Mouse (Mus musculus) right cerebral cortex, postnatal 14 days (tissue): ENCODE results near the gene Ydjc.

Source experiments
- DNase-seq: peaks from one replicate; pipeline ENCODE4 v3.0.0; 2022

The Ydjc gene

DNA sequence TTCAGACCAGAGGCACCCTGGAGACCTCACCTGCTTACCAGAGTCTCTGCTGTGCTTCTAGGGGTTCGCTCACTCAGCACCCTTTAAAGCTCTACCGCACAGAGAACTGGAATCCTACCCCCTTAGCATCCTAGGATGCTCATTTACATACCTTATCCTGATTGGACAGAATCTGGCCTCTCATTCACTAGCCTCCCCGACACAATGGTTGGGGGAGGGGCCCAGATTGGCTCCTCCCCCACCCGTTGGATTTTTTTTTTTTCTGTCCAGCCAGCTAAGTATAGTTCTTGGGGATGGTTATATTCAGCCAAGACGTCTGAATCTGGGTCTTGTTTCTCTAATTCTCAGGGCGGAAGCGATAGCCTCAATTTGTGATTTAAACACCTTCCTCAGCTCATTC is at the start of gene Ydjc:
TSS of gene Ydjc (plus strand) at position 283 of the 400 bp plus-strand sequence.
- no peak for DNase-seq

DNA sequence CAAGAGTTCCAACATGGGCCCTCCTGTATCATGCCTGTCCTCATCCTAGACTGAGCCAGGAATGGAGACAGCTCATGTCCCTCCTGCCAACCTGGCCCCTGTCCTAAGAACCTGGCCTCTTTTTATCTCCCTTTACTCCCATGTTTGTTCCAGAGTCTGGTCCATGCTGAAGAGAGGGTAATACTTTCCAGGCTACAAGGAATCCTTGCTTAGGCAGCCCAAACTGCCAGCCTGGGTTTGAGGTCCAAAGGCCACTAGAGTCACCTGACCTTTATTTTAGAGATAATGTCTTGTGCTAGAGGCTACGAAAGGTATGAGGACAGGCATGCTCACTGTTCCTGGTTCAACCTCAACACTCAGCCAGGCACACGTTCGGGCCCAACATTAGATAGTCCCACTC is 47.5 kb upstream of the Ydjc start:
- no peak for DNase-seq

DNA sequence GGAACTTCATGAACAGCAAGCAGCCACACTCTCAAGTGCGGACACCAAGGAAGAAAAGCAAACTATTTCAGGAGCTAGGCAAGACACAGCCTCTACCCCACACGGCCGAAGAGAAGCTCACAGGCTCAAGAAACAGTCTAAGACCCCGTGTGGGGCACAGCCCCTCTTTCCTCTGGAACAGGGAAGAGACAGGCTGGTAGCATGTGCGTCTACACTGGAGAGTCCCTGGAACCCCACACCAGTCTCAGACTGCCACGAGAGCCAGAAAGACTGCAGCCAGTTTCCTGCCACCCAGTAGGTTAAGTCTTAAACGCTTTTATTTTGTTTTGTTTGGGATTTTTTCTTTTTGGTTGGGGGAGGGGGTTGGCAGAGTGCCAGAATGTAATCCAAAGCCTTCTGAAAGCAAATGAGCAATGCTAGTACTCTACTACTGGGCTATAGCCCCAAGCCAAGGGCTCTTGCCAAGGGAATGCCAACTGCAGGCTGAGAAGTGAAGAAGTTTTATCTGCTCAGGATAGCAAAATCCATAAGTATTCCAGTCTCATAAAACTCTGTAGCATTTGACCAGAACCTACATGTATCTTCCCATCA is 41.7 kb upstream of the Ydjc start:
- no peak for DNase-seq

DNA sequence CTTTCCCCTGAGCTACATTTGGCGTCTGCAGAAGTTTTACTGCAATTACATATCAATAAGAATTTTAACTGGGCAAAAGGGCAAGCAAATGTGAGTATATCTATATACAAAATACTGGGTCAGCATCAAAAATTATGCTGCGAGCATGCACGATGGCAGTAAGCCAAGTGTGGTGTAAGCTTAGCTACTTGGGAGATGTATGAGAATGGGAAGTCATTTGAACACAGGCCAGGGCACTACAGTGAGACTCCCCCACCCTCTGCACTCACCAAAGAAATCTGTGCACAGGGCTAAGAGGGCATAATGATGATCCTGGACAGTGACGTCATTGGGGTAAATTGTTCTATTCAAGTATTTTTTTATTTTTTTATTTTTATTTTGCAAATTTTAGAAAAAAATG is 39.8 kb upstream of the Ydjc start:
- no peak for DNase-seq

DNA sequence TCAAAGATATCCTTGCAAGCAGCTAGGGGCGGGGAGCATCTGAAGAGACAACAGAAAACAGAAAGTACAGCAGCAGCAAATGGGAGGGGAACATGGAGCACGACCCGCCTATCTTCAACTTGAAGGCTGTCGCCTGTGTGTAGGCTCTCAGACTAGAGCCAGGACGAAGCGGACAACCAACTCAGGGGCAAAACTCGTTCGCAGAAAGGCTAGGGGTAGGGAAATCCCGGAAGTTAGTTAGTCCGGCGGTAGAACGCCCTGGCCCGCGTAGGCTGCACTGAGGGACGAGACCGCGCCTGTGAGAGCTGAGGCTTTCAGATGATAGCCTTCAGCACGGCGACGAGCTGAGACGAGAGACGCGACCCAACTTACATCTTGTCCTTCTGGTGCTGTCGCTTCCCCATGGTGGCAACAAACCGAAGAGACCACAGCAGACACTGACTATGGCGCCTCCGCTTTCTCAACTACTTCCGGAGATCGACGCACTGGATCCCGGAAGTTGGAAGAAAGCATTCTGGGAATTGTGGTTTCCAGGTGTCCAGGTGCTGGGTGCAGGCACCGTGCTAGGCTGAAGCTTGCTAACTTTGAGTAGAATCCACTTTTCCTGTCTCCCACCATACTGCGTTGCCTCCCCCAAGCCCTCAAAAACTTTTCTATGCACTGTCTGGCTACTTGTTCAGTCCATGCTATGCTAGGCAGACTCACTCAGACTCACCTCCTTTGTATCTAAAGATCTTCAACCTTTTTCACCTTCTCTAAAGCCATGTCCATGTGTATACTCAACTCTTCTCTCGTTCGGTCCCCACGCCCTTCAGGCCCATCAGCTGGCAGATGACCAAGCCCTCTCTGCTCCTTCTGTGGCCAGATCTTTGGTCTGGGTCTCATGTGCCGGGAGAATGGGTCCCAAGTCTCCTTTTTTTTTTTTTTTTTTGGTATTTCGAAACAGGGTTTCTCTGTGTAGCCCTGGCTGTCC is 33.4 kb upstream of the Ydjc start, which contains the start of gene Ppil2:
TSS of gene Ppil2 (minus strand) at position 487 of the 973 bp plus-strand sequence.
- peak; percentile 52 for DNase-seq

DNA sequence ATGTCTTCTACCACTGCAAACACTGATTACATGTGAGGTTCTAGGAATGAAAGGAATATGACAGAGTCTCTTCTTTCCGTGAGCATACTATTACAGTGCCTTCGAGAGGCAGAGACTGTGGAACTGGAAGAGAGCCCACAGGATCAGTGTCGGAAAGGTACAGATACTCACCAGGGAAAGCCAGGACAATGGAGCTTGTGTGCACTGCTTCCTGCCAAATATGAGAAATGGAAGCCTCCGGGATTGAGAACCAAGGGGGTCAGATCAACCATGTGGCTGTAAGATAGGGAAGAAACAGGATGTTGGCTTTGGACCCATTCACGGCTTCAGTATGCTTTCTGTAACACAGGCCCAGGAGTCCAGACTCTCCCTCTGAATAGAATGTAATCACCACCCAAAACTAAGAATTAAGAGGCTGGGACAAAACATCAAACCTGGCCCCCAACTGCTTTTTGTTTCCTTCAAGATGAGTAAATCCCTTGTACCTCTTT is 27.1 kb upstream of the Ydjc start:
- DNase-seq = no peak

DNA sequence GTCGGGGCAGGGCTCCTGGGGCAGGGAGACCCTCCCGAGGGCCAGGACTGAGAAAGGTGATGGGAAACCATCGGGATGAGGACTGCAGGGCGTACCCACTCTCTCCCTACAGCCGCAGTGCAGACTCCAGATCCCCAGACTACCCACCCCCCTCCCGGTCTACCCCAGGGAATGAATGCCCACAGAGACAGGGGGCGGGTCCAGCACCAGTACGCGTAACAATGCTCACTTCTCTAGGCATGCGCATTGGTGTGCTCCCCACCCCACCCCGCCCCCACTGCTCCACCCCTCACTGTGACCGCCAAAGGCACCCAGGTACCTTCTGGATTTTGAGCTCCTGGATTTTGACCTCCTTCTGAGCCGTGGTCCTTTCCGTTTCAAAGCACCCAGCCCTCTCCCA is 22.9 kb upstream of the Ydjc start:
- no peak for DNase-seq

DNA sequence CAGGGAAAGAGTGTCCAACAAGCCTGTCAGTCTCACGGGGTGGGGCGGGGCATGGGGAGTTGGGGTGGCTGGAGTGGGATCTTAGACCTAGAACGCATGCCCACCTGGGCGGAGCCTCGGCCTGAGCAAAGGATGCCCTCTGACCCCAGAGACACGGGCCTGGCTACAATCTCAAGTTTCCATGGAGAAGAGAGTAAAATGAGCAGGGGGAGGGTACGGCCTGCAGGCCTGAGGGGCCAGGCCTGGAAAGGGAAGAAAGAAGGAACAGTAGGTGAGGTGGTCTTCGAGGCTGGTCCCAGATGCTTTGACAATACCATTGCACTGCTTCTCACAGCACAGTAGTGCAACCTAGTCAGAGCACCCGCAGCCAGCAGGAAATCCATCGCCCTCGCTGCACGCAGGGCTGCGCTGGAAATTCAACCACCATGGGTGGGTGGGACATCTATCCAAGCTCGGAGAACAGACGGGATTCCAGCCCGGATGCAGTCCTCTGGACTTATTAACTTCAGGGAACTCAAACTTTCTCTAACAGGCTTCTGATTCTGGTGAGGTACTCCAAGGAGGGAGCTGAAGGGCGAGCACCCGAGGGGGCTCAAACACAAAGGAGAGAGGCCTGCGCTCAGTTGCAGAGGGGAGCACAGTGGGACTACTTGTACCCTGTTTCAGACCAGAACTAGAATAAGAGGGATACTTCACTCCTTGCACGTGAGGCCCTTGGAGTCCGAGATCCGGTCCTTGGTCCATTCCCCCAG is 20.1 kb upstream of the Ydjc start:
- DNase-seq = no peak

DNA sequence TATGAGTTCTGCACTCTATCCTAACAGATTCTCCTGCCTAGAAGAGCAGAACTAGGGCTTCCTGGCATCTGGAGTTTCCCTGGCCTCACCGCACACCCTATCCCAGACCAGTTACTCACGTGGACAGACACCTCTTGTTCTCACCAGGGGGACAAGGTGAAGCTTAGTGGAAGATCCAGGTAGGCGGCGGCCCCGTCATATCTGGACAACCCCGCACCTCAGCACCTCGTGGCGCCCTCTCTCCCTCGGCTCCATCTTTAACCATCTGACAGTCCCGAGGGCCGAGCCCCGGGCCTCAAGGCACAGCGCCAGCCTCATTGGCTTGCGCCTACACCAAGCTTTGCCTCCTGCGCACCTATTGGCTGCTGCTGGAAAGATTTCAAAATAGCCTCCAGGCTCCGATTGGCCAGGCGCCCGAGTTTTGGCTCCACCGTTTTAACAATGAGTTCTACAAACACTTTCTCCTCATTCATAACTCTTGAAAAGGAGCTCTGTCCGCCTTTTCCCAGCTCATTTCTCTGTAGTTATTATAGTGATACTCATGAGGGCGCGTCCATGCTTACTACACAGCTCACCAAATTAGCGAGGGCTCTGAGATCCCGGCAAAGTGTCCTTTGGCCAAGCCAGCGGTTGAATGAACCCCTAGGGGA is 19.4 kb upstream of the Ydjc start, which contains the start of gene 2610318N02Rik:
TSS of gene 2610318N02Rik (minus strand) at position 297 of the 650 bp plus-strand sequence.
- peak; percentile 73 for DNase-seq

DNA sequence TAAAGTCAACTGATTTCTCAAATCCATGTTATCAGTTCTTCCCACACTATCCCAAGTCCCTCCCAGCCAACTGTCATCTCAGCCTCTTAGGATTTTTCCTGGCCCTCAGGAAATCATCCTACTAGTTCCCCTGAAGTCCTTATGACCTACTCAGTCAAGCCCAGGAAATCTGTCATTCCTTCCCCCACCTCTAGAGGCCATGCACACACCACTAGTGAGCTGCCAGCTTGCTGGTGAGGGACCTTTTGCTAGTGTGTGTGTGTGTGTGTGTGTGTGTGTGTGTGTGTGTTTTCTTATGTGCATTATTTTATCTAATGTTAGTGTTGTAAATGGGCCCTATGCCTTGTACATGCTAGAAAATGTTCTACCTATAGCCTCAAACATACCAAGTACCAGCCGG is 17.1 kb upstream of the Ydjc start:
- peak; percentile 44 for DNase-seq

DNA sequence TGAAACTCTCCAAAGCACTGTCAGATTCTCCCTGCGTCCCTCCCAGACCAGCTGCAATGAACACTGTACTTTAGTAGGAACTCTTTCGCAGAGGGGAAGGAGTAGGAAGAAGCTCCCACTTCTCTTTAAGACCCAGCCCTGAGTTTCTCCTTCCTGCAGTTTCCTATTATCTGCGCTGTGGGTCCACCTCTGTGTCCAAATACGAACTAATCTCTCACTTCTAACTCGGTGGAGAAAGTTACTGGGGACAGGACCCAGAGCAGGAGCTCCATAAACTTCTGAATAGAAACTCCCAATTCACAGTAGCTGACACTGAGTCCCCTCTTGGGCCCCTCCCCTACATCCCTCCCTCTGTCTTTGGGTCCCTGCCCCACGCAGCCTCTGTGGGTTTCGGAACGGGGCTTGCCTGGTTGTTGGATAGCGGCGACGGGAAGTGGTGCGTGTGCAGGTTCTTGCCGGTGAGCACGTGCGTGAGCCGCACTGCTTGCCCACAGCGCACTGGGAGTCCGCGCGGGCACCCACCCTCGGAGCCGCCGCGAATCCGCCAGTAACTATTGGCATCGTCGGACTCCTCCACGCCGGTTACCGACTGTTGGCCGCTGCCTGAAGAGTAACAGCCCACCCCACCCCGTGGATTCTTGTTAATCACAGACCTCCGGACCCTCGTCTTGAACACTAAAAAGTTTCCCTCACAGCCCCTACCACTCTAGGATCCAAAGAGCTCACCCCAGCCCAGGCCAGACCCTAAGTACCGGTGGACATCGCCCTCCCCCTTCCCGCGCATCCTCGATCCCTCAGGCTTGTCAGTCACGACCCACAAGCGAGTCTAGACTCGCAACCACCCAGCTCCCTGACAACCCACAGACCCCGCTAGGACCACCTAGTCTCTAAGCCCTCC is 13.0 kb upstream of the Ydjc start:
- DNase-seq = no peak

DNA sequence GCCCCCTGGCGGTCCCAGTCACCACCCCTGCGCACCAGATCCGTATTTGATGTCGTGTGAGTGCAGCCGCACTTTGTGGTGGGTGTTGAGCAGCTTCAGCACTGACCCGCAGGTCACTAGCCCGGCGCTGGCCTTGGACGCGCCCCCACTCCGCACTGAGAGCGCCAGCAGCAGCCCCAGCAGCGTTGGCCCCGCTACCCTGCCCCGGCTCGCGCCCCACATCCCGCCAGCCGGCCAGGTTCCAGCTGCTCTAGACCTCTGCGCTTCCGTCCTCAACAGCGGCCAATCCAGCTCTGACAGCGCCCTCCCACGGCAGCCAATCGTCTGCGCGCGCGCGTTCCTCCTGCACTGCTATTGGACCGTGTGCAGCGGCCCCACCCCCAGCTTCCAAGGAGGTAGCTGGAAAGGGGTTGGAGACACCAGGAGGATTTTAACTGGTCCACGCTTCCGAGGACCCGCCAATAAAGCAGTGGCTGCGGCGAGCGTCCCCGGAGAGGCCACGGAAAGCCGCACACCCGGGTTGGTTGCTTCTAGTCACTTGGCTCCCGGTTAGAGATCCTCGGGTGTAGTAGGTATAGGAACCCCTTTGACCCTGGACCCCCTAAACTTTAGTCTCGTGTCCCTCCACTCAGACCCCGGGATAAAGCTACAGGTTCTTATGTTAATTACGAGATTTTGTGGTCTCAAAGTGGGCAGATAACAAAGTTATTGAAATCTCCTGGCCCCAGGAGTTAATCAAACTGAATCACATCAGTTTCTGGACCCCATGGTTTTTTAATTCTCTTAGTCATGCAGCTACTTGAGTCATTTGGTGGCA is 12.1 kb upstream of the Ydjc start, which contains the start of gene Sdf2l1:
TSS of gene Sdf2l1 (minus strand) at position 295 of the 817 bp plus-strand sequence.
- peak; percentile 98 for DNase-seq

DNA sequence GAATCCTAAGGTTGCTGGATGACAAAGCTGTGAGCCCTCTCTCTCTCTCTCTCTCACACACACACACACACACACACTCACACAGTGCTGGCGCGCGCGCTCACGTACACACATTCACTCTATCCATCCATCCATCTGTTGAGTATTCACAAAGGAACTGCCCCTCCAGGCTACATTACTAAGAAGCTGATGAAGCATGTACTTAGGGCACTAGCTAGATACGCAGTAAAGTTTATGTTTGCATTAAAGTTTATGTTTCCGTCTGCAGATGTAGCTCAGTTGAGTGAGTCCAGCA is 11.6 kb upstream of the Ydjc start:
- DNase-seq = no peak

DNA sequence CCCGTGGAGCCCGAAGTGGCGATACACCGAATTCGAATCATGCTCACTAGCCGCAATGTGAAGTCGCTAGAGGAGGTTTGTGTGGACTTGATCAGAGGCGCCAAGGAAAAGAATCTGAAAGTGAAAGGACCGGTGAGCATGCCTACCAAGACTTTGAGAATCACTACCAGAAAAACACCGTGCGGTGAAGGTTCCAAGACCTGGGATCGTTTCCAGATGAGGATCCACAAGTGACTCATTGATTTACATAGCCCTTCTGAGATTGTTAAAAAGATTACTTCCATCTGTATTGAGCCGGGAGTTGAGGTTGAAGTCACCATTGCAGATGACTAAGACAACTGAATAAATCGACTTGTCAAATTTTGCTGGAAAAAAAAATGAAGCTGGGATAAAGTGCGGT is 7.1 kb upstream of the Ydjc start:
- no peak for DNase-seq

DNA sequence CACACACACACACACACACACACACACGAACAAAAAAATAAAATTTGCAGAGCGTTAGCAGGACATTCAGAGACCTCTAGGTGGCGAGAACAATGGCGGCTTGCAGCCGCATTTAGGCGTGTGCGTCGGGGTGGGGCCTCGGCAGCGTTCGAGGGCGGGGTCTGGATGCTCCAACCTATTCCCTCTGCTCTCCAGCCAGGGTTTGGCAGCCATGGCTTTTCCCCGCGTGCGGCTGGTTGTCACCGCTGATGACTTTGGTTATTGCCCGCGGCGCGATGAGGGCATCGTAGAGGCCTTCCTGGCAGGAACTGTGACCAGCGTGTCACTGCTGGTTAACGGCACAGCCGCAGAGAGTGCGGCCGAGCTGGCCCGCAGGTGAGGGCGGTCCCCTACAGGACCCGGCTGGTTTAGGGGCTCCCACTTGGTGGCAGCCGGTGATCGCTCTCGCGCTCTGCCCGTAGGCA is 2.4 kb downstream of the Ydjc start, which contains the start of gene Ccdc116:
TSS of gene Ccdc116 (minus strand) at position 458 of the 464 bp plus-strand sequence.
- peak; percentile 78 for DNase-seq

DNA sequence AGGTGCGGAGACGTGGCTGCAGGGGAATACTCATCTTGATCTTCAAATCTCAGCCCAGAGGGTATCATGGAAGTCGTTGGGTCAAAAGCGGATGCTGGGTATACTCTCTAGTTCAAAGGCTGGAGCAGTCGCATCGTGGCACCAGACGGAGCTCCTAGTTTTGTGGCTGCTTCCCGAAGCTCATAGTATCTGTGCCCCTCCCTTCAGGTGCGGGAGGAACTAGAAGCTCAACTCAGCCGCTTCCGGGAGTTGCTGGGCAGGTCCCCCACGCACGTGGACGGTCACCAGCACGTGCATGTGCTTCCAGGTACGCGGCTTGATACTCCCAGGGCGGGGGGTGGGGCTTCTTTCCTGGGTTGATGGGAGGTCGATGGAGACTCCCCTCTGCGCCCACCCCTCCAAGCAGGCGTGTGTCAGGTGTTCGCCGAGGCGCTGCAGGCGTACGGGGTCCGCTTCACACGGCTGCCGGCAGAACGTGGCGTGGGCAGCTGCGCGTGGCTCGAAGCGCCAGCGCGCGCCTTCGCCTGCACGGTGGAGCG is 3.0 kb downstream of the Ydjc start:
- peak; percentile 42 for DNase-seq

DNA sequence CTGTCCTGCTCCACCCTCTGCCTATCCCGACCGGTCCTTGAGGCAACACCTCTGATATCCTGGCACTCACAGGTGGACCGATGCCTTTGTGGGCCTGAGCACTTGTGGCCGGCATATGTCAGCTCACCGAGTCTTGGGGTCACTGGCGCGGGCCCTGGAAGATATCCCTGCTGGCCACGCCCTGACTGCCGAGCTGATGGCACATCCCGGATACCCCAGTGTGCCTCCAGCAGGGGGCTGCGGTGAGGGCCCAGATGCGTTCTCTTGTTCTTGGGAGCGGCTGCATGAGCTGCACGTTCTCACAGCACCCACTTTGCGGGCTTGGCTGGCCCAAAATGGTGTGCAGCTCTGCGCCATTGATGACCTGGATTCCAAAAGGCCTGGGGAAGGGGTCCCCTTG is 3.7 kb downstream of the Ydjc start:
- DNase-seq = peak; percentile 33

DNA sequence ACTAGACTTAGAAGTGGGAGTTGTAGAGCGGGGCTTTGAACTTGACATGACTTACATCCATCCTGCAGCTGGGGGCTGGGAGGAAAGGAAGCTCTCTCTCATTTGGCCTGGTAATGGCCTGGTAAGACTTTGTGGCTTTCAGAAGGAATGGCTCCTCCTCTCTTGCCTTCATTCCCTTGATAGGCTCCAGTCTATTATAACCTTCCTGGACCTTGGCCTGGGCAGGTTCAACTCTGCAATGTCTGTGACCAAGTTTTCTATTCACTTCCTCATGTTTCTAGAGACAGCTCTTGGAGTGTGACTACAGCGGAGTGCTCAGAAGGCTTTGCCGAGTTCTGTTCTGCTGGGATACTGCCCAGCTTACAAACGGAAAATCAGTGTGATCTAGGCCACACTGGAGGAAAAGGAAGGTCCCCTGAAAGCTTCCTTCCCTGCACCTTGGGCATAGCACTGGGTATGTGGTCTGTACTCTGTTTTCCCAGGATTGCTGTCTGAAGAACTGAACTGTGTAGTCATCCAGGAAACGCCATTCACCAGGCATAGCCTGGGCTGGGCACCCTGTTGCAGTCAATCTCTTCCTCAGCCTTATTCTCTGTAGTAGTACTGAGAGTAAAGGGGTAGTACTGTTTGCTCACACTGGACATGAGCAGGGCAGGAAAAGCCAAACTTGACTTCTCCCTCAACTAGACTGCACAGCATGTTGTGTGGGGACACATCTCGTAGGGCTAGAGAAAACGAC is 6.3 kb downstream of the Ydjc start:
- DNase-seq = no peak

DNA sequence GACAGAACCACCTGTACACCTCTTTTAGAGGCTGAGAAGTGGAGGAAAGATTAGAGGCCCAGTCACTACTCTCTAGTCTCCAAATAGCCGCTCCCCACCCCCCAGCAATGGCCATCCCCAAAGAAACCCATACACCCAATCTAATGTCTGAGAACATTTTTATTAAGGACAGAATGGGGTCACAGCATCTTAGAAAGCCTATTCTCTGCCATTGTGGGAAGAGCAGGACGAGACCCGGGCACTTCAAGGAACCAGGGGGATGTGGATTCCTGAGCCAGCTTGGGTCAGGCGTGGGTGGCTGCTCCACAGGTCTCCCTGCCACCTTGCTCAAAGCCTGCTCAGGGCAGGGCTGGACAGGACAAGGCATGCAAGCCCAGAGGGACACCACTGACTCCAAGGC is 7.5 kb downstream of the Ydjc start:
- no peak for DNase-seq

DNA sequence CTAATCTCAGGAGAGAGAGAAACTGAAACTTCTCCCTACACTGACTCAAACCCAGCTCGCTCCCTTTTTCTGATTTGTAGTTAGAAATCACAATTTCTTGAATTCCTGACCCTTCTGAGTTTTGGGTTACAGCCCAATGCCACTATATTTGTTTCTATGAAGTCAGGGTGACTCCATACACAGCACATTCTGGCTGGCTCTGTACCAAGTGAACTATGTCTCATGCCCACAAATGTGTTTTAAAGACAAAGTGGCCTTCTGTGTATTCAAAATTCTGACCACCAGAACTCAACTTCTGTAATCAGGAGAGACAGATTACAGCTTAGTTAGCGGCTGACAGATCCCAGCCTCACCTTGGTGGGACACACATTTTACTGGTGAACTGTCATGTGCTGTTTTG is 9.9 kb downstream of the Ydjc start:
- DNase-seq = no peak
